Mouse (Mus musculus) forebrain, embryonic 16.5 days (tissue): Measurements from ENCODE around the gene Capn11. TPM values are rescaled to one million over a fixed set of nuclear protein-coding genes. Genes with fewer than 3 reads are reported as not detected.

ENCODE experiments used
- ATAC-seq: fragments of 200-750 bp; cut with Nextera tagmentation; 2 replicates; pipeline ENCODE4 v1.8.0; 2017; ENCODE audit warnings: mild to moderate bottlenecking, moderate library complexity
- H3K27ac ChIP-seq: fragments of 300-500 bp; sonication (generic); 2 replicates; pipeline ENCODE4 v1.5.1; 2014; ENCODE audit warnings: low read length, control low read depth
- H3K27me3 ChIP-seq: fragments of 300-500 bp; sonication (generic); replicated peaks from 2 replicates; pipeline ENCODE4 v1.6.1; 2014; ENCODE audit warnings: low read length; ENCODE audit not compliant: control insufficient read depth, insufficient read depth
- H3K36me3 ChIP-seq: fragments of 300-500 bp; sonication (generic); 2 replicates; pipeline ENCODE4 v1.6.1; 2014; ENCODE audit not compliant: control insufficient read depth, insufficient read depth
- H3K4me1 ChIP-seq: fragments of 300-500 bp; sonication (generic); replicated peaks from 2 replicates; pipeline ENCODE4 v1.6.1; 2014; ENCODE audit warnings: low read length; ENCODE audit not compliant: control insufficient read depth, insufficient read depth
- H3K4me2 ChIP-seq: fragments of 300-500 bp; sonication (generic); 2 replicates; pipeline ENCODE4 v1.6.1; 2014; ENCODE audit warnings: mild to moderate bottlenecking, low read length, control low read depth
- H3K4me3 ChIP-seq: fragments of 300-500 bp; sonication (generic); replicated peaks from 2 replicates; pipeline ENCODE4 v1.5.1; 2014; ENCODE audit warnings: mild to moderate bottlenecking, low read length, control low read depth
- H3K9ac ChIP-seq: fragments of 300-500 bp; sonication (generic); replicated peaks from 2 replicates; pipeline ENCODE4 v1.6.1; 2014; ENCODE audit warnings: low read depth, low read length, control low read depth
- H3K9me3 ChIP-seq: fragments of 300-500 bp; sonication (generic); 2 replicates; pipeline ENCODE4 v1.6.1; 2016; ENCODE audit warnings: low read length; ENCODE audit not compliant: control insufficient read depth
- WGBS: fragments of 180-500 bp; shearing (Covaris S2); extraction: QIAGEN DNeasy Blood & Tissue Kit; methylation state at CpG from one replicate; pipeline ENCODE4 v1.1.7; 2014; 5-methylcytosine and 5-hydroxymethylcytosine counted together
- polyA plus RNA-seq: library from polyadenylated mRNA; unstranded; fragments of >200 nt; fragmentation: Nextera tagmentation; extraction: Ambion mirVana; gene quantifications from 2 replicates; pipeline ENCODE4 v1.2.1, GENCODE M21; 2015

Capn11 gene
- polyA plus RNA-seq, 1 experiment from 2014 or later, result 0.85 TPM

- no peaks in the 10 kb centered on the region for H3K27me3 ChIP-seq
- peaks cover 30% of the 10 kb centered on the region for H3K36me3 ChIP-seq
- H3K4me3 ChIP-seq, result no peak overlapping the region
- WGBS, result 90% methylated on average over 10 of the region's 10 CpGs
- ATAC-seq, result no peak
- H3K9ac ChIP-seq, result no peak overlapping the region
- H3K27ac ChIP-seq, result no peak overlapping the region
- no peaks in the 10 kb centered on the region for H3K4me1 ChIP-seq
- no peaks in the 10 kb centered on the region for H3K9me3 ChIP-seq
- no peak overlapping the region for H3K4me2 ChIP-seq
Observed at GRCm38 (mm10) chr17:45667481-45667880, 8.4 kb upstream of the Capn11 start.

- 81% methylated on average over 11 of the region's 11 CpGs for WGBS
- no peaks in the 10 kb centered on the region for H3K4me1 ChIP-seq
- no peak overlapping the region for H3K27ac ChIP-seq
- ATAC-seq, result no peak
- H3K9ac ChIP-seq, result no peak overlapping the region
- peaks cover 38% of the 10 kb centered on the region for H3K36me3 ChIP-seq
- H3K27me3 ChIP-seq, result no peaks in the 10 kb centered on the region
- H3K4me2 ChIP-seq, result no peak overlapping the region
- H3K9me3 ChIP-seq, result no peaks in the 10 kb centered on the region
- no peak overlapping the region for H3K4me3 ChIP-seq
Observed at GRCm38 (mm10) chr17:45666091-45666490, 7.0 kb upstream of the Capn11 start.

- 91% methylated on average over 13 of the region's 13 CpGs for WGBS
- no peak overlapping the region for H3K4me2 ChIP-seq
- no peaks in the 10 kb centered on the region for H3K27me3 ChIP-seq
- no peak overlapping the region for H3K4me3 ChIP-seq
- no peak overlapping the region for H3K27ac ChIP-seq
- ATAC-seq, result no peak
- peaks cover 33% of the 10 kb centered on the region for H3K36me3 ChIP-seq
- H3K9me3 ChIP-seq, result no peaks in the 10 kb centered on the region
- no peaks in the 10 kb centered on the region for H3K4me1 ChIP-seq
- H3K9ac ChIP-seq, result no peak overlapping the region
Observed at GRCm38 (mm10) chr17:45664608-45665007, 5.5 kb upstream of the Capn11 start.

GRCm38 (mm10) chr17:45663106-45663919 lies 4.2 kb upstream of the Capn11 start:
- no peak overlapping the region for H3K9ac ChIP-seq
- peaks cover 33% of the 10 kb centered on the region for H3K36me3 ChIP-seq
- ATAC-seq, result peak; percentile 77
- WGBS, result 19% methylated on average over 27 of the region's 27 CpGs
- H3K27ac ChIP-seq, result no peak overlapping the region
- H3K27me3 ChIP-seq, result no peaks in the 10 kb centered on the region
- H3K4me2 ChIP-seq, result peak overlapping the region; percentile 3; the same call in 1 of the 2 replicates
- no peaks in the 10 kb centered on the region for H3K4me1 ChIP-seq
- H3K4me3 ChIP-seq, result no peak overlapping the region
- H3K9me3 ChIP-seq, result no peaks in the 10 kb centered on the region

- H3K27ac ChIP-seq, result no peak overlapping the region
- no peak overlapping the region for H3K4me2 ChIP-seq
- ATAC-seq, result no peak
- H3K9ac ChIP-seq, result no peak overlapping the region
- no peaks in the 10 kb centered on the region for H3K9me3 ChIP-seq
- H3K4me3 ChIP-seq, result no peak overlapping the region
- 29% methylated on average over 6 of the region's 6 CpGs for WGBS
- H3K36me3 ChIP-seq, result peaks cover 1% of the 10 kb centered on the region; the same call in 1 of the 2 replicates
- no peaks in the 10 kb centered on the region for H3K27me3 ChIP-seq
- no peaks in the 10 kb centered on the region for H3K4me1 ChIP-seq
Observed at GRCm38 (mm10) chr17:45655820-45656219, 3.3 kb downstream of the Capn11 start.

- 73% methylated on average over 7 of the region's 7 CpGs for whole genome bisulfite sequencing
- no peak overlapping the region for H3K9ac ChIP-seq
- H3K4me3 ChIP-seq, result no peak overlapping the region
- no peak for ATAC-seq
- H3K27me3 ChIP-seq, result no peaks in the 10 kb centered on the region
- no peaks in the 10 kb centered on the region for H3K4me1 ChIP-seq
- H3K4me2 ChIP-seq, result no peak overlapping the region
- H3K36me3 ChIP-seq, result no peaks in the 10 kb centered on the region
- H3K27ac ChIP-seq, result no peak overlapping the region
- H3K9me3 ChIP-seq, result no peaks in the 10 kb centered on the region
Observed at GRCm38 (mm10) chr17:45653233-45653632, 5.9 kb downstream of the Capn11 start.

- Histone ChIP-seq H3K4me3 (no peak overlapping the region), H3K4me1 (no peaks in the 10 kb centered on the region), H3K27ac (no peak overlapping the region), H3K9ac (no peak overlapping the region), H3K27me3 (no peaks in the 10 kb centered on the region), H3K36me3 (no peaks in the 10 kb centered on the region), H3K4me2 (no peak overlapping the region), H3K9me3 (no peaks in the 10 kb centered on the region)
- no peak for ATAC-seq
- 92% methylated on average over 4 of the region's 4 CpGs for WGBS
Observed at GRCm38 (mm10) chr17:45644185-45644584, 14.9 kb downstream of the Capn11 start.

- 15% methylated on average over 12 of the region's 12 CpGs for WGBS
- H3K4me2 ChIP-seq, result no peak overlapping the region
- no peak overlapping the region for H3K27ac ChIP-seq
- no peak overlapping the region for H3K4me3 ChIP-seq
- H3K9ac ChIP-seq, result no peak overlapping the region
- H3K4me1 ChIP-seq, result no peaks in the 10 kb centered on the region
- peak; percentile 31; the same call in 1 of the 2 replicates for ATAC-seq
- no peaks in the 10 kb centered on the region for H3K36me3 ChIP-seq
- no peaks in the 10 kb centered on the region for H3K9me3 ChIP-seq
- H3K27me3 ChIP-seq, result no peaks in the 10 kb centered on the region
Observed at GRCm38 (mm10) chr17:45642701-45643100, 16.4 kb downstream of the Capn11 start.

GRCm38 (mm10) chr17:45641981-45642380 lies 17.1 kb downstream of the Capn11 start:
- no peaks in the 10 kb centered on the region for H3K4me1 ChIP-seq
- no peak overlapping the region for H3K4me3 ChIP-seq
- H3K36me3 ChIP-seq, result no peaks in the 10 kb centered on the region

More at GRCm38 (mm10) chr17:45641981-45642380, 17.1 kb downstream of the Capn11 start:
- Histone ChIP-seq H3K27me3 (no peaks in the 10 kb centered on the region), H3K4me2 (no peak overlapping the region), H3K9me3 (no peaks in the 10 kb centered on the region), H3K27ac (no peak overlapping the region), H3K9ac (no peak overlapping the region)
- ATAC-seq, result no peak
- 89% methylated on average over 8 of the region's 8 CpGs for WGBS
